Mouse (Mus musculus) G1E (cell line): ENCODE results near the gene Hnrnpa1.

ENCODE experiments used
- CTCF ChIP-seq: IDR thresholded peaks from 2 replicates; pipeline ENCODE4 v1.5.1; 2012; ENCODE audit warnings: low read depth, low read length, inconsistent platforms, mixed read lengths
- GATA1 ChIP-seq: IDR thresholded peaks from 2 replicates; pipeline ENCODE4 v1.6.1; 2012; ENCODE audit warnings: borderline replicate concordance, low read length, inconsistent platforms, mixed read lengths
- GATA2 ChIP-seq: IDR thresholded peaks from 2 replicates; pipeline ENCODE4 v1.6.1; 2012; ENCODE audit warnings: low read depth, low read length, inconsistent platforms, borderline replicate concordance
- POLR2AphosphoS5 ChIP-seq: IDR thresholded peaks from 2 replicates; pipeline ENCODE4 v1.6.1; 2012; ENCODE audit warnings: low read depth, low read length, inconsistent platforms; ENCODE audit not compliant: insufficient replicate concordance
- TAL1 ChIP-seq: conservative IDR thresholded peaks from 2 replicates; pipeline ENCODE4 v1.6.1; 2012; ENCODE audit warnings: low read depth, low read length, inconsistent platforms, mixed read lengths

DNA sequence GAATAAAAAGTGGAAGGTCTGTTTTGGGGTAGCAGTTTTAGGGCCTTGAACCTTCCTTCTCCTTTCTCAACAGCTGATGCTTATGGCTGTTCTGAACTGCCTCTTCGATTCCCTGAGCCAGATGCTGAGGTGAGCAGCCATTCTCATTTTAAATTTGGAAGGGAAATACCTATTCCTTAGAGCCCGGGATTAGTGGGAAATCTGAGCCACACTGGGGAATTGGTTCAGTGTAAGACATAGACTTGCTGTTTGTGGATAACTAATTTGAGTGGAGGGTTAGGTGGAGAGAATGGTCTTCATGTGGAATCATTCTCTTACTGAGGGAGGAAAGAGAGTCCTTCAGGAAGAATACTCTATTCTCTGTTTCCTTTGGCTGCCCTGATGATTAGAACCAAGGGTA, 54.4 kb downstream of the Hnrnpa1 start:
- TF ChIP-seq GATA1: no peak
- no peak for TF ChIP-seq CTCF
- no peak for TF ChIP-seq TAL1
- no peak for TF ChIP-seq POLR2AphosphoS5
- no peak for TF ChIP-seq GATA2
